Mouse (Mus musculus) hindbrain, embryonic 14.5 days (tissue): ENCODE results near the gene Exosc10. TPM values are rescaled to one million over a fixed set of nuclear protein-coding genes. Genes with fewer than 3 reads are reported as not detected.

Source experiments
- ATAC-seq: fragments of 200-750 bp; cut with Nextera tagmentation; 2 replicates; pipeline ENCODE4 v1.8.0; 2017; ENCODE audit warnings: moderate number of reproducible peaks, mild to moderate bottlenecking, moderate TSS enrichment, moderate library complexity; ENCODE audit not compliant: low FRiP score
- DNase-seq: peaks from one replicate; pipeline ENCODE4 v3.0.0-alpha.2; 2015; ENCODE audit warnings: low spot score
- H3K27ac ChIP-seq: fragments of 300-500 bp; sonication (generic); 2 replicates; pipeline ENCODE4 v1.5.1; 2014; ENCODE audit warnings: mild to moderate bottlenecking, moderate library complexity
- H3K27me3 ChIP-seq: fragments of 300-500 bp; sonication (generic); 2 replicates; pipeline ENCODE4 v1.6.1; 2014; ENCODE audit warnings: mild to moderate bottlenecking, low read length, mixed read lengths; ENCODE audit not compliant: control insufficient read depth, insufficient read depth
- H3K36me3 ChIP-seq: fragments of 300-500 bp; sonication (generic); replicated peaks from 2 replicates; pipeline ENCODE4 v1.6.1; 2014; ENCODE audit not compliant: control insufficient read depth, insufficient read depth
- H3K4me1 ChIP-seq: fragments of 300-500 bp; sonication (generic); replicated peaks from 2 replicates; pipeline ENCODE4 v1.6.1; 2014; ENCODE audit warnings: antibody characterized with exemption, low read length, mixed read lengths; ENCODE audit not compliant: control insufficient read depth, insufficient read depth
- H3K4me2 ChIP-seq: fragments of 300-500 bp; sonication (generic); replicated peaks from 2 replicates; pipeline ENCODE4 v1.6.1; 2014; ENCODE audit warnings: mild to moderate bottlenecking, moderate library complexity
- H3K4me3 ChIP-seq: fragments of 300-500 bp; sonication (generic); replicated peaks from 2 replicates; pipeline ENCODE4 v1.5.1; 2014; ENCODE audit warnings: mild to moderate bottlenecking, low read length
- H3K9ac ChIP-seq: fragments of 300-500 bp; sonication (generic); 2 replicates; pipeline ENCODE4 v1.6.1; 2014
- H3K9me3 ChIP-seq: fragments of 300-500 bp; sonication (generic); 2 replicates; pipeline ENCODE4 v1.6.1; 2016; ENCODE audit warnings: low read length; ENCODE audit not compliant: control insufficient read depth
- WGBS: fragments of 180-500 bp; shearing (Covaris S2); extraction: QIAGEN DNeasy Blood & Tissue Kit; methylation state at CpG from one replicate; pipeline ENCODE4 v1.1.7; 2014; 5-methylcytosine and 5-hydroxymethylcytosine counted together
- polyA plus RNA-seq: library from polyadenylated mRNA; unstranded; fragments of >200 nt; fragmentation: Nextera tagmentation; extraction: Ambion mirVana; gene quantifications from 2 replicates; pipeline ENCODE4 v1.2.1, GENCODE M21; 2014

Exosc10 gene
- polyA plus RNA-seq, 1 experiment from 2014 or later: 85.9 TPM

GRCm38 (mm10) chr4:148589565-148589964 is 31.3 kb downstream of the Exosc10 start:
- H3K4me3 ChIP-seq: no peak overlapping the region
- no peak overlapping the region for H3K27ac ChIP-seq
- H3K9ac ChIP-seq: no peak overlapping the region
- DNase-seq (no peak), ATAC-seq (no peak)
- no peak overlapping the region for H3K4me2 ChIP-seq
- H3K27me3 ChIP-seq: no peaks in the 10 kb centered on the region
- H3K4me1 ChIP-seq: peaks cover 12% of the 10 kb centered on the region
- peaks cover 15% of the 10 kb centered on the region for H3K36me3 ChIP-seq
- WGBS: 71% methylated on average over 6 of the region's 8 CpGs
- no peaks in the 10 kb centered on the region for H3K9me3 ChIP-seq

GRCm38 (mm10) chr4:148590421-148591170 is 32.4 kb downstream of the Exosc10 start:
- 5% methylated on average over 18 of the region's 18 CpGs for WGBS
- no peaks in the 10 kb centered on the region for H3K27me3 ChIP-seq
- H3K4me1 ChIP-seq: peaks cover 12% of the 10 kb centered on the region
- no peak for ATAC-seq
- DNase-seq: peak; percentile 32
- no peaks in the 10 kb centered on the region for H3K9me3 ChIP-seq
- H3K4me3 ChIP-seq: peak overlapping the region; percentile 91
- H3K27ac ChIP-seq: peak overlapping the region; percentile 76
- peak overlapping the region; percentile 83 for H3K9ac ChIP-seq
- peaks cover 25% of the 10 kb centered on the region for H3K36me3 ChIP-seq
- H3K4me2 ChIP-seq: peak overlapping the region; percentile 88

GRCm38 (mm10) chr4:148591171-148591630 is 33.0 kb downstream of the Exosc10 start, which contains the start of gene Srm:
Srm (plus strand) TSS chr4:148591503.
- no peaks in the 10 kb centered on the region for H3K9me3 ChIP-seq
- under 1% methylated on average over 43 of the region's 50 CpGs for WGBS

GRCm38 (mm10) chr4:148591637-148592380 is 33.6 kb downstream of the Exosc10 start:
- ATAC-seq: no peak; the same call in 1 of the 2 replicates
- under 1% methylated on average over 53 of the region's 53 CpGs for WGBS
- peak overlapping the region; percentile 83 for H3K9ac ChIP-seq
- 0 out of 2 replicates have a peak overlapping the region, but pooled peaks have one; percentile 16 for H3K27ac ChIP-seq
- H3K36me3 ChIP-seq: peaks cover 37% of the 10 kb centered on the region
- H3K4me3 ChIP-seq: peak overlapping the region; percentile 91
- H3K27me3 ChIP-seq: no peaks in the 10 kb centered on the region
- peak overlapping the region; percentile 88 for H3K4me2 ChIP-seq
- H3K4me1 ChIP-seq: peaks cover 12% of the 10 kb centered on the region
- H3K9me3 ChIP-seq: no peaks in the 10 kb centered on the region
- DNase-seq: peak; percentile 38

More at GRCm38 (mm10) chr4:148591171-148591630, 33.0 kb downstream of the Exosc10 start, which contains the start of gene Srm:
- Histone ChIP-seq H3K4me2 (peak within 1 kb of the TSS; percentile 88), H3K36me3 (peaks cover 31% of the 10 kb centered on the region), H3K27me3 (no peaks in the 10 kb centered on the region), H3K9ac (peak within 1 kb of the TSS; percentile 83), H3K27ac (peak within 1 kb of the TSS; percentile 76), H3K4me1 (peaks cover 12% of the 10 kb centered on the region), H3K4me3 (peak within 1 kb of the TSS; percentile 91)
- DNase-seq (peak; percentile 94), ATAC-seq (peak; percentile 99)

GRCm38 (mm10) chr4:148593996-148594395 is 35.8 kb downstream of the Exosc10 start:
- H3K9me3 ChIP-seq: no peaks in the 10 kb centered on the region
- no peak overlapping the region for H3K4me2 ChIP-seq
- H3K9ac ChIP-seq: no peak overlapping the region
- no peak overlapping the region for H3K27ac ChIP-seq
- DNase-seq (no peak), ATAC-seq (no peak)
- no peaks in the 10 kb centered on the region for H3K27me3 ChIP-seq
- 95% methylated on average over 11 of the region's 11 CpGs for WGBS
- peaks cover 52% of the 10 kb centered on the region for H3K36me3 ChIP-seq
- peaks cover 12% of the 10 kb centered on the region for H3K4me1 ChIP-seq
- H3K4me3 ChIP-seq: no peak overlapping the region

- Histone ChIP-seq H3K4me1 (peaks cover 12% of the 10 kb centered on the region), H3K9me3 (no peaks in the 10 kb centered on the region), H3K27me3 (no peaks in the 10 kb centered on the region), H3K36me3 (peaks cover 52% of the 10 kb centered on the region), H3K9ac (no peak overlapping the region), H3K4me3 (no peak overlapping the region), H3K27ac (no peak overlapping the region), H3K4me2 (no peak overlapping the region)
- ATAC-seq (no peak), DNase-seq (no peak)
- WGBS: 90% methylated on average over 6 of the region's 6 CpGs
Measured at GRCm38 (mm10) chr4:148595916-148596315, 37.7 kb downstream of the Exosc10 start.

GRCm38 (mm10) chr4:148596731-148597130 is 38.5 kb downstream of the Exosc10 start:
- H3K27me3 ChIP-seq: no peaks in the 10 kb centered on the region
- H3K4me1 ChIP-seq: peaks cover 12% of the 10 kb centered on the region
- no peak for ATAC-seq
- H3K9me3 ChIP-seq: no peaks in the 10 kb centered on the region
- no peak overlapping the region for H3K4me2 ChIP-seq
- DNase-seq: no peak
- H3K9ac ChIP-seq: no peak overlapping the region
- WGBS: 95% methylated on average over 3 of the region's 3 CpGs
- H3K27ac ChIP-seq: no peak overlapping the region
- no peak overlapping the region for H3K4me3 ChIP-seq
- peaks cover 52% of the 10 kb centered on the region for H3K36me3 ChIP-seq

- no peak for ATAC-seq
- WGBS: 96% methylated on average over 12 of the region's 12 CpGs
- no peak for DNase-seq
Measured at GRCm38 (mm10) chr4:148598826-148599225, 40.6 kb downstream of the Exosc10 start.

GRCm38 (mm10) chr4:148600316-148600715 is 42.1 kb downstream of the Exosc10 start:
- Histone ChIP-seq H3K4me1 (no peaks in the 10 kb centered on the region), H3K27me3 (no peaks in the 10 kb centered on the region), H3K4me3 (no peak overlapping the region), H3K4me2 (no peak overlapping the region), H3K9ac (no peak overlapping the region), H3K27ac (no peak overlapping the region), H3K36me3 (peaks cover 30% of the 10 kb centered on the region), H3K9me3 (no peaks in the 10 kb centered on the region)
- DNase-seq (no peak), ATAC-seq (no peak)
- 91% methylated on average over 4 of the region's 4 CpGs for WGBS

More at GRCm38 (mm10) chr4:148598826-148599225, 40.6 kb downstream of the Exosc10 start:
- no peak overlapping the region for H3K27ac ChIP-seq
- H3K9me3 ChIP-seq: no peaks in the 10 kb centered on the region
- no peaks in the 10 kb centered on the region for H3K4me1 ChIP-seq
- H3K36me3 ChIP-seq: peaks cover 45% of the 10 kb centered on the region
- H3K4me3 ChIP-seq: no peak overlapping the region
- no peaks in the 10 kb centered on the region for H3K27me3 ChIP-seq
- no peak overlapping the region for H3K4me2 ChIP-seq
- no peak overlapping the region for H3K9ac ChIP-seq
